Mouse (Mus musculus): ENCODE measurements around the gene Alad.

DNA sequence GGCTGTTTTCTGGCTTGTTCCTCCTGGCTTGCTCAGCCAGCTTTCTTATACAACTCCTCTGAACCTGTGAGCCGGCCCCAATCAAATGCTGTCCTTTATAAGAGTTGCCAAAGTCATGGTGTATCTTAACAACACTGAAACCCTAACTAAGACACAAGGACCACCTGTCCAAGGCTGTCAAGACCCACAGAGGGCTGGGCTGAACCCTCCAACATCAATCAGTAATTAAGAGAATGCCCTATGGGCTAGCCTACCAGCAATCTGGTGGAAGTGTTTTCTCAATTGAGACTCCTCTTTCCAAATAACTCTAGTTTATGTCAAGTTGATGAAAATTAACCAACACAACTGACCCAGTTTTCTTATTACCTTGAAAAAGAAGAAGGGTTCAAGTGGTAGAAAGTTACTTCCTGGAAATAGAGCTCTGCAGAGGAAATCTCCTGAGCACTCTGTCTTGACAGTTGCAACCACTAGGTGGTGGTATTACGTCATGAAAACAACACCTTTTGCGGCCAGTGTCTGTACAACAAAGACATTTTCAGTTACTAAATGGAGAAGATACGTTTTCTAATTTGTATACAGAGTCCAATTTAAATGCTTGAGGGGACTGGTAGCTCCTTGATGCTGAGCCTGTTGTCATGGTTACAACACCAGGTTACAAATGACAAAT, 41.4 kb upstream of the Alad start:
- TF ChIP-seq CTCF (IDR thresholded peaks at IDR 0.05; ENCODE audit: borderline replicate concordance, control insufficient read depth, extremely low read depth, insufficient read depth, low read length, poor library complexity) (no peak), POLR2A (IDR thresholded peaks at IDR 0.05; ENCODE audit: control insufficient read depth, extremely low read depth, insufficient read depth, low read length, poor library complexity) (no peak)

All from thymus, adult 2 months (tissue).